Mouse (Mus musculus): ENCODE measurements around the gene Dnajc19.
A peak's percentile ranks its signal among the peaks of the same experiment; 100 is the strongest.

The Dnajc19 gene

DNA sequence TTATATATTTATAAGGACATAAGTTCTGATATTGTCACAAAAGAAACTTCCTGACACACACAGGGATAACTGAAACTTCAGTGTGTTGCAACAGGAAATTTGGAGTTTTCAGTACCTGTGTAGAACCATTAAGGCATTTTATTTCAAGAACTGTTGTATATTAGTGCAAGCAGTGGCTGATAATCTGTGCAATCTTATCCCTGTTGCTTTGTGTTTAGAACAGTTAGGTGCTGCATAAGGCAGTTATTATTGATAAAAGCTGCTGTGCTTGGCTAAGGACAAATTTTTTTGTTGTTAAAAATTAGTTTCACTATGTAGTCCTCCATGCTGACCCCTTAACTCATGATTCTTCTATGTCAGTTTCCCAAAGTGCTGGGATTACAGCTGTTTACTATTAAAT, 52.2 kb downstream of the Dnajc19 start:
- DNase-seq (ENCODE audit: low spot score) = no peak

DNA sequence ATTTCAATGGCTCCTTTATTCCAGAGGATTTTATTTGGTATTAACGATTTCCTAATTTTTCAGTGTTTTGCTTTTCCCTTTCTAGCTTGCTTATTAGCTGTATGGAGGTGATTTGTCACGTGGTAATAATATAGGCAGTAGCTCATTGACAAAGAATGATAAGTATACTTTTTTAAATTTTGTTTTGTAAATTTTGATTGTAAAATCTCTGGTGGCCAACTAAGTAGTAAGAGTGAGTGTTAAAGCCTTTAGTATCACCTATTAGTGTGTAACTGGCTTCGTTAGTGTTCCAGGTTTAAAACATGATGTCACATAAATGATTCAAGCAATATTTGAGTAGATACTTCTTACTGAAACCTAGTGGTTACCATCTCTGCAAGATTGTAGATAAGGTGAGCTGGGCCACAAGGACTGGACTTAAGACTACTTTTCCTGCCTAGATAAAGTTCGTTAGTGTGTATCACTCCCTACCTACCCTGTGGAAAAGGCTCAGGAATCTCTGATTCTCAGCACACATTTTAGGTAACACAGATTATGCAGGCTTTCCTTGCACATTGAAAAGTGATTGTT, 59.8 kb downstream of the Dnajc19 start:
- no peak for DNase-seq (ENCODE audit: low spot score)

GRCm38 (mm10) chr3:34020382-34021258, 60.5 kb downstream of the Dnajc19 start:
- peak; percentile 46 for DNase-seq (ENCODE audit: low spot score)

GRCm38 (mm10) chr3:34019540-34020381, 61.4 kb downstream of the Dnajc19 start, which contains the start of gene Fxr1:
TSS of gene Fxr1 (plus strand) at chr3:34019943.
- peak; percentile 93 for DNase-seq (ENCODE audit: low spot score)

- no peak for DNase-seq (ENCODE audit: low spot score)
Observed at GRCm38 (mm10) chr3:34008191-34008590, 72.9 kb downstream of the Dnajc19 start.

DNA sequence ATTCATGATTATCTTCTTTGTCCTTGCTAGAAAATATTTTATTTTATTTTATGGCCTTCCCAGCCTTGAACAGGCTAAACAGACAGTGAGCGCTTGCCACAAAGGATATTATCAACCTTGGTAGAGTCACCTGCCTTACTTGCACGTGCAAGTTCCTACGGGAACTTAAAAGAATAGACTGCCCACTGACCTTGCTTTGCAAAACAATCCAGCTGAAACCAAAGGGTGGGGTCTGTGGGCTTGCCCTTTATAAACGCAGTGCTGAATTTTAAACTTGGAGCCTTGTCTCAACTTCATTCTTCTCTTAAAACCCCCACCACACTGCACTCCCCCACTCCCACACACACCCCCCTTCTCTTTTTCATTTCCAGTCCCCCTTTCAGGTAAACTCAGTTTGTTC, 73.5 kb downstream of the Dnajc19 start:
- no peak for DNase-seq (ENCODE audit: low spot score)

GRCm38 (mm10) chr3:34006824-34007223, 74.3 kb downstream of the Dnajc19 start:
- no peak for DNase-seq (ENCODE audit: low spot score)

DNA sequence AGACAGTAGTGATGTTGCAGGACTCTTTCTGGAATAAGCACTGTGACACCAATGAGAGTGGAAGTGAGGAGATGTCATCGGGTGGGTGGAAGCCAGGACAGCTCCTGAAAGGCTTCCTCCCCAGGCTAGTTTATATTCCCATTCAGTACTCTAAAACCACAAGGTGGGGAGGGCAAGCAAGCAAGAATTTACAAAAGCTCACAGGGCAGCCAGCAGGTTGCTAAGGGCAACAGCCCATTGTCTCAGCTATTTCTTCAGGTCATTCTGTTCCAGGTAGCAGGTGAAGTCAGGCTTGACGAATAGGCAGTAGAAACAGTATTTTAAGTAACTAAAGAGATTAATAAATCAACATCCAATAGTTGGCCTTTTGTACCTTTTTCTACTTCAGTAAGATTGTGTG, 74.8 kb downstream of the Dnajc19 start:
- DNase-seq (ENCODE audit: low spot score) = no peak

Measured in MN1 (cell line).